Mouse (Mus musculus): ENCODE results near the gene Flvcr2. TPM values are rescaled to one million over a fixed set of nuclear protein-coding genes. Genes with fewer than 3 reads are reported as not detected.

Flvcr2 gene
- total and polyA plus RNA-seq, 3 experiments = 0.04 to 0.17 TPM; not detected in 1

GRCm38 (mm10) chr12:85752116-85752515 is 5.8 kb downstream of the Flvcr2 start:
- in situ Hi-C loops (cut with MboI; ENCODE audit: low pct_ligation_motif_present, low pct_unique_long_range_greater_than_20kb, low sequenced_read_pairs) = no loop called here
- Histone ChIP-seq H3K4me3 (replicated peaks in 1 of 3; ENCODE audit: low read depth in 2 of 3, low read length in 2 of 3, poor library complexity in 1 of 3) (no peak overlapping the region), H3K9me3 (replicated peaks; ENCODE audit: low read length) (no peaks in the 10 kb centered on the region), H3K27me3 (replicated peaks) (no peaks in the 10 kb centered on the region), H3K4me2 (ENCODE audit: insufficient read depth, low read depth, poor library complexity, severe bottlenecking) (no peak overlapping the region), H3K4me1 (ENCODE audit: control insufficient read depth in 1 of 2, insufficient read depth in 2 of 2) (no peaks in the 10 kb centered on the region), H3K9ac (ENCODE audit: insufficient read depth, low read depth) (no peak overlapping the region), H3K27ac (ENCODE audit: insufficient read depth, low read depth) (no peak overlapping the region), H3K79me2 (replicated peaks; ENCODE audit: control insufficient read depth, extremely low read depth, insufficient read depth, poor library complexity, severe bottlenecking) (no peaks in the 10 kb centered on the region), H3K36me3 (replicated peaks in 1 of 2; ENCODE audit: control insufficient read depth in 1 of 2, insufficient read depth in 1 of 2, low read length in 1 of 2) (no peaks in the 10 kb centered on the region)
- dilution Hi-C loops (cut with MboI; ENCODE audit: extremely low pct_ligation_motif_present, extremely low pct_unique_long_range_greater_than_20kb, low sequenced_read_pairs) = no loop called here
- DNase-seq (ENCODE audit: extremely low read depth) = no peak
- TF ChIP-seq KAT2A (IDR thresholded peaks at IDR 0.05; ENCODE audit: insufficient replicate concordance, low read length) = no peak
- TF ChIP-seq POLR2A (IDR thresholded peaks at IDR 0.05; ENCODE audit: low read depth, low read length) = no peak
- no peak for TF ChIP-seq E2F4 (IDR thresholded peaks at IDR 0.05; ENCODE audit: insufficient replicate concordance, low read depth, low read length)
- no peak for TF ChIP-seq ZNF384 (IDR thresholded peaks at IDR 0.05; ENCODE audit: low read depth, low read length)
- TF ChIP-seq CTCF (conservative IDR thresholded peaks at IDR 0.05 in 1 of 2, IDR thresholded peaks at IDR 0.05 in 1 of 2; ENCODE audit: low read depth in 2 of 2, low read length in 2 of 2) = no peak
- no peak for TF ChIP-seq EP300 (IDR thresholded peaks at IDR 0.05; ENCODE audit: low read length)

GRCm38 (mm10) chr12:85753223-85753622 is 6.9 kb downstream of the Flvcr2 start:
- dilution Hi-C loops (cut with MboI; ENCODE audit: extremely low pct_ligation_motif_present, extremely low pct_unique_long_range_greater_than_20kb, low sequenced_read_pairs) = no loop called here
- H3K4me1 ChIP-seq (ENCODE audit: control insufficient read depth in 1 of 2, insufficient read depth in 2 of 2) = no peaks in the 10 kb centered on the region
- in situ Hi-C loops (cut with MboI; ENCODE audit: low pct_ligation_motif_present, low pct_unique_long_range_greater_than_20kb, low sequenced_read_pairs) = no loop called here
- no peak overlapping the region for H3K4me2 ChIP-seq (ENCODE audit: insufficient read depth, low read depth, poor library complexity, severe bottlenecking)
- DNase-seq (ENCODE audit: extremely low read depth) = no peak
- H3K9me3 ChIP-seq (replicated peaks; ENCODE audit: low read length) = no peaks in the 10 kb centered on the region
- H3K36me3 ChIP-seq (replicated peaks in 1 of 2; ENCODE audit: control insufficient read depth in 1 of 2, insufficient read depth in 1 of 2, low read length in 1 of 2) = no peaks in the 10 kb centered on the region
- H3K79me2 ChIP-seq (replicated peaks; ENCODE audit: control insufficient read depth, extremely low read depth, insufficient read depth, poor library complexity, severe bottlenecking) = no peaks in the 10 kb centered on the region
- no peak overlapping the region for H3K9ac ChIP-seq (ENCODE audit: insufficient read depth, low read depth)
- no peak for TF ChIP-seq MAX (IDR thresholded peaks at IDR 0.05; ENCODE audit: low read length)
- no peak for TF ChIP-seq CHD1 (IDR thresholded peaks at IDR 0.05; ENCODE audit: low read depth, low read length)
- no peak for TF ChIP-seq RAD21 (IDR thresholded peaks at IDR 0.05; ENCODE audit: low read depth, low read length)
- no peak for TF ChIP-seq GABPA (IDR thresholded peaks at IDR 0.05; ENCODE audit: insufficient replicate concordance, low read depth, low read length)
- no peak for TF ChIP-seq JUND (conservative IDR thresholded peaks at IDR 0.05; ENCODE audit: low read depth, low read length)
- TF ChIP-seq BHLHE40 (IDR thresholded peaks at IDR 0.05; ENCODE audit: low read depth, low read length) = no peak
- no peak for TF ChIP-seq SMC3 (IDR thresholded peaks at IDR 0.05; ENCODE audit: low read depth, low read length)
- no peak for TF ChIP-seq ETS1 (conservative IDR thresholded peaks at IDR 0.05; ENCODE audit: low read depth, low read length)
- TF ChIP-seq MXI1 (IDR thresholded peaks at IDR 0.05; ENCODE audit: low read depth, low read length) = no peak
- no peak for TF ChIP-seq TBP (conservative IDR thresholded peaks at IDR 0.05; ENCODE audit: low read depth, low read length)
- TF ChIP-seq USF2 (conservative IDR thresholded peaks at IDR 0.05; ENCODE audit: low read depth, low read length) = no peak
- no peak for TF ChIP-seq ZC3H11A (IDR thresholded peaks at IDR 0.05; ENCODE audit: low read depth, low read length)
- no peak for TF ChIP-seq UBTF (IDR thresholded peaks at IDR 0.05; ENCODE audit: low read depth, low read length)
- TF ChIP-seq E2F4 (IDR thresholded peaks at IDR 0.05; ENCODE audit: insufficient replicate concordance, low read depth, low read length) = no peak
- H3K27me3 ChIP-seq (replicated peaks) = no peaks in the 10 kb centered on the region
- no peak overlapping the region for H3K27ac ChIP-seq (ENCODE audit: insufficient read depth, low read depth)
- H3K4me3 ChIP-seq (replicated peaks in 1 of 3; ENCODE audit: low read depth in 2 of 3, low read length in 2 of 3, poor library complexity in 1 of 3) = no peak overlapping the region
